Mouse (Mus musculus) intestine, embryonic 14.5 days (tissue): Measurements from ENCODE around the gene Sit1. TPM values are rescaled to one million over a fixed set of nuclear protein-coding genes. Genes with fewer than 3 reads are reported as not detected.

Experiments
- ATAC-seq: fragments of 200-750 bp; cut with Nextera tagmentation; replicated peaks from 2 replicates; pipeline ENCODE4 v1.8.0; 2017; ENCODE audit warnings: low read depth, moderate number of reproducible peaks, moderate TSS enrichment, moderate library complexity; ENCODE audit not compliant: low FRiP score, low TSS enrichment
- DNase-seq: peaks from one replicate; pipeline ENCODE4 v3.0.0-alpha.2; 2018; ENCODE audit warnings: low spot score
- H3K27ac ChIP-seq: fragments of 300-500 bp; sonication (generic); 2 replicates; pipeline ENCODE4 v1.5.1; 2014; ENCODE audit warnings: low read depth, mild to moderate bottlenecking, control low read depth
- H3K27me3 ChIP-seq: fragments of 300-500 bp; sonication (generic); replicated peaks from 2 replicates; pipeline ENCODE4 v1.6.1; 2014; ENCODE audit warnings: low read length, control low read depth; ENCODE audit not compliant: control insufficient read depth, insufficient read depth
- H3K36me3 ChIP-seq: fragments of 300-500 bp; sonication (generic); 2 replicates; pipeline ENCODE4 v1.6.1; 2014; ENCODE audit warnings: low read length, control low read depth; ENCODE audit not compliant: control insufficient read depth, insufficient read depth
- H3K4me1 ChIP-seq: fragments of 300-500 bp; sonication (generic); replicated peaks from 2 replicates; pipeline ENCODE4 v1.6.1; 2014; ENCODE audit warnings: low read length, control low read depth, mixed read lengths; ENCODE audit not compliant: control insufficient read depth, insufficient read depth
- H3K4me2 ChIP-seq: fragments of 300-500 bp; sonication (generic); 2 replicates; pipeline ENCODE4 v1.6.1; 2014; ENCODE audit warnings: low read length
- H3K4me3 ChIP-seq: fragments of 300-500 bp; sonication (generic); 2 replicates; pipeline ENCODE4 v1.5.1; 2014; ENCODE audit warnings: low read depth, low read length, control low read depth, mixed read lengths
- H3K9ac ChIP-seq: fragments of 300-500 bp; sonication (generic); 2 replicates; pipeline ENCODE4 v1.6.1; 2014; ENCODE audit warnings: mild to moderate bottlenecking, low read length
- H3K9me3 ChIP-seq: fragments of 300-500 bp; sonication (generic); 2 replicates; pipeline ENCODE4 v1.6.1; 2016; ENCODE audit warnings: low read length, control low read depth; ENCODE audit not compliant: control insufficient read depth
- WGBS: fragments of 180-500 bp; shearing (Covaris S2); extraction: QIAGEN DNeasy Blood & Tissue Kit; methylation state at CpG from one replicate; pipeline ENCODE4 v1.1.7; 2014; 5-methylcytosine and 5-hydroxymethylcytosine counted together
- polyA plus RNA-seq: library from polyadenylated mRNA; unstranded; fragments of >200 nt; fragmentation: Nextera tagmentation; extraction: Ambion mirVana; gene quantifications from 2 replicates; pipeline ENCODE4 v1.2.1, GENCODE M21; 2014

Gene Sit1
- polyA plus RNA-seq, 1 experiment from 2014 or later = not detected

DNA sequence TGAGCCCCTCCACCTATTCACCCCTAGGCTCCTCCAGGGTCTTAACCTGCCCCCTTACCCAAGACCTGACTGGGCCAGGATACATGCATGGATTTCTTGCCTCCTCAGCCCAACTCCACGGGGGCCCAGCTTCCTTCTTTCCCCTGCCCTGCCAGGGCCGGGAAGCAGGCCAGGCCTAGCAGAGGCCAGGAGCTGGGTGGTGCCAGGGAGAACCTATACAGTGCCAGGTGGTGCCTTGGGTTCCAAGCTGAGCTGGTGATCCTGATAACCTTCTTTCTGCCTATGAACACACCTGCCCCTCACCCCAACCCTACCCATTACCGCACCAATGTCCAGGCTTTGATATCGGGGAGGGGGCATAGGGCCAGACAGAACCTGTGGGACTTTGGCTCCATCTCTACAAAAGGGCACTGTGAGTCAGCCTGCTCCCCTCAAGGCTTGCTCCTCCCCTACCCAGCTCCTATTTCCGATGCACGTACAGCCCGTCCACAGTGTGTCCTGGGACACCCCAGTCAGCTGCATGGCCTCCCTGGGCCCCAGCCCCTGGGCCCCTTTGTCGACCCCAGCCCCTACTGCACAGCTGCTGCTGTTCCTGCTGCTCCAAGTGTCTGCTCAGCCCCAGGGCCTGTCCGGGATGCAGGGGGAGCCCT, 23.1 kb upstream of the Sit1 start, which contains the start of gene Car9:
Gene Car9, plus strand, starts transcription at position 431 of the 650 bp plus-strand sequence.
- Histone ChIP-seq H3K9me3 (no peaks in the 10 kb centered on the region), H3K9ac (no peak within 1 kb of the TSS)
- 52% methylated on average over 9 of the region's 9 CpGs for WGBS

DNA sequence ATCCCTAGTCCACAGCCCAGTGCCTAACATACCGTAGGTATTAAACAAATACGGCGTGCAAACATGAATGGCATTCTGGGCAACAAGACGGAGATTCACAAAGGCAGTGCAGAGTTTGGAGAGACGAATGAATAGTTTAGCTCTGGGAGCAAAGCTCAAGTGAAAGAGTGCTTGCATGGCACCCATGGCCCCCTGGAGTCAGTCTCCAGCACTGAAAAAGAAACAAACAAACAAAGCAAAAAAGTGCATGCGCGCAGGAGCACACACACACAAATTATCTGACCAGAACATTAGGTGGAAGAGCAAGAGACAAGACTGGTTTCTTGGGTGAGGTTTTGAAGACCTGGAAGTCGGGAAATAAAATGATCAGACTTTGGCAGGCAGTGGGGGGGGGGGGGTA, 22.5 kb upstream of the Sit1 start:
- DNase-seq (no peak), ATAC-seq (no peak)
- WGBS = 80% methylated on average over 8 of the region's 8 CpGs
- Histone ChIP-seq H3K27ac (no peak overlapping the region), H3K36me3 (no peaks in the 10 kb centered on the region), H3K27me3 (no peaks in the 10 kb centered on the region), H3K4me1 (peaks cover 14% of the 10 kb centered on the region; the same call in 1 of the 2 replicates), H3K4me2 (no peak overlapping the region), H3K9ac (no peak overlapping the region), H3K9me3 (no peaks in the 10 kb centered on the region), H3K4me3 (no peak overlapping the region)

More for the DNA sequence above, 23.1 kb upstream of the Sit1 start, which contains the start of gene Car9:
- H3K4me1 ChIP-seq = peaks cover 14% of the 10 kb centered on the region; the same call in 1 of the 2 replicates
- DNase-seq (no peak), ATAC-seq (no peak)
- H3K36me3 ChIP-seq = no peaks in the 10 kb centered on the region
- no peaks in the 10 kb centered on the region for H3K27me3 ChIP-seq
- peak within 1 kb of the TSS; percentile 65 for H3K4me2 ChIP-seq
- no peak within 1 kb of the TSS for H3K27ac ChIP-seq
- peak within 1 kb of the TSS; percentile 43 for H3K4me3 ChIP-seq

GRCm38 (mm10) chr4:43504269-43504668, 20.7 kb upstream of the Sit1 start:
- Histone ChIP-seq H3K4me1 (peaks cover 14% of the 10 kb centered on the region; the same call in 1 of the 2 replicates), H3K4me3 (no peak overlapping the region), H3K4me2 (no peak overlapping the region), H3K36me3 (no peaks in the 10 kb centered on the region), H3K27ac (no peak overlapping the region), H3K27me3 (no peaks in the 10 kb centered on the region), H3K9me3 (no peaks in the 10 kb centered on the region), H3K9ac (no peak overlapping the region)
- DNase-seq = no peak
- no peak for ATAC-seq
- 81% methylated on average over 4 of the region's 4 CpGs for WGBS

- no peak for ATAC-seq
- Histone ChIP-seq H3K27ac (no peak overlapping the region), H3K4me1 (peaks cover 11% of the 10 kb centered on the region), H3K36me3 (no peaks in the 10 kb centered on the region), H3K4me3 (no peak overlapping the region), H3K4me2 (no peak overlapping the region), H3K27me3 (no peaks in the 10 kb centered on the region), H3K9me3 (no peaks in the 10 kb centered on the region), H3K9ac (no peak overlapping the region)
- DNase-seq = no peak
- WGBS = 82% methylated on average over 6 of the region's 6 CpGs
Measured at GRCm38 (mm10) chr4:43503506-43503905, 20.0 kb upstream of the Sit1 start.

DNA sequence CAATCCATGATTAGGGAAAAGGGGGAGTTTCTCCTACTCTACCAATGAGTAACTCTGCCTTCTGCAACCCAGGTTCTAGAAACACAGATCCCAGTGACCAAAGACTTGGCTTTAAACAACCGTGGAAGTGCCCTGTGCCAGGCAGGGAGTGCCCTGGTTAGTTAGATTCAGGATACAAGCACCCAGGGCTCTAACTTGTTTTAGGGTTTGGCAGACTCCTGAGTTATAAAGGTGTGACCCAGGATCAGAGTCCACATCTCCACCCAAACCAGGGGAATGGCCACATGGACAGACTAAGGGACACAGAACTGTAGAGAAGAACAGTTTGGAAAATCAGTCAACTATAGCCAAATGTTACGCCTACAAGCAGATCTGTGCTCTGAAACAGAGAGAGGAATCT, 19.5 kb upstream of the Sit1 start:
- Histone ChIP-seq H3K4me1 (peaks cover 13% of the 10 kb centered on the region), H3K36me3 (no peaks in the 10 kb centered on the region), H3K9ac (no peak overlapping the region), H3K4me3 (no peak overlapping the region), H3K9me3 (no peaks in the 10 kb centered on the region), H3K4me2 (no peak overlapping the region), H3K27me3 (no peaks in the 10 kb centered on the region), H3K27ac (no peak overlapping the region)
- DNase-seq (no peak), ATAC-seq (no peak)
- 70% methylated on average over 2 of the region's 2 CpGs for WGBS

GRCm38 (mm10) chr4:43499407-43500333, 16.1 kb upstream of the Sit1 start, which contains the start of gene Arhgef39:
Arhgef39 (minus strand) TSS chr4:43499695.
- H3K36me3 ChIP-seq = peaks cover 18% of the 10 kb centered on the region
- peaks cover 20% of the 10 kb centered on the region for H3K4me1 ChIP-seq
- peak within 1 kb of the TSS; percentile 57 for H3K27ac ChIP-seq
- H3K27me3 ChIP-seq = no peaks in the 10 kb centered on the region
- no peaks in the 10 kb centered on the region for H3K9me3 ChIP-seq
- peak within 1 kb of the TSS; percentile 71 for H3K4me3 ChIP-seq
- peak; percentile 87 for DNase-seq
- peak within 1 kb of the TSS; percentile 72 for H3K4me2 ChIP-seq
- WGBS = 8% methylated on average over 50 of the region's 50 CpGs
- peak; percentile 87 for ATAC-seq
- peak within 1 kb of the TSS; percentile 77 for H3K9ac ChIP-seq

DNA sequence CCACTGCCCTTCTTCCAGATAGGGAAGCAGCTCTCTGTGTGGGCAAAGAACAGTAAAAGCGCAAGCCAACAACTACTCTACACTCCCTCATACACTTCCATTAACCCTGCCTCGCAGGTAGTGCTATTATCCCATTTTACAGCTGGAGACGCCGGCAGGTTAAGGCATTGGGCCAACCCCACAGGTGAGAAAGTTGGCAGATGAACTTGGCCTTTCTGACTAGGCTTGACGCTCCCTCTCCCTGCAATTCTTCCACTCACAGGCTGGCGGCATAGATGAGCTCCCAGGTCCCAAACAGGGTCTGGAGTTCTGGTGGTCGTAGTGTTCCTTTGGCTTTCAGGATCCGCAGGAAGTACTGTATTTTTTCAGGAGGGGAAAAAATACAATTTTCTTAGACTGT, 15.4 kb upstream of the Sit1 start:
- 15% methylated on average over 8 of the region's 8 CpGs for WGBS

GRCm38 (mm10) chr4:43497946-43498345, 14.4 kb upstream of the Sit1 start:
- no peak overlapping the region for H3K27ac ChIP-seq
- 54% methylated on average over 4 of the region's 4 CpGs for WGBS
- no peak for DNase-seq
- H3K4me1 ChIP-seq = peaks cover 26% of the 10 kb centered on the region
- H3K27me3 ChIP-seq = no peaks in the 10 kb centered on the region
- H3K4me3 ChIP-seq = peak overlapping the region; percentile 71
- H3K9me3 ChIP-seq = no peaks in the 10 kb centered on the region
- peak overlapping the region; percentile 77 for H3K9ac ChIP-seq
- no peak for ATAC-seq
- peaks cover 18% of the 10 kb centered on the region for H3K36me3 ChIP-seq
- H3K4me2 ChIP-seq = peak overlapping the region; percentile 72

More for the DNA sequence above, 15.4 kb upstream of the Sit1 start:
- DNase-seq (peak; percentile 69), ATAC-seq (peak; percentile 44; the same call in 1 of the 2 replicates)
- peaks cover 18% of the 10 kb centered on the region for H3K36me3 ChIP-seq
- peak overlapping the region; percentile 57; the same call in 1 of the 2 replicates for H3K27ac ChIP-seq
- H3K9ac ChIP-seq = peak overlapping the region; percentile 77
- no peaks in the 10 kb centered on the region for H3K27me3 ChIP-seq
- peak overlapping the region; percentile 72 for H3K4me2 ChIP-seq
- H3K9me3 ChIP-seq = no peaks in the 10 kb centered on the region
- H3K4me3 ChIP-seq = peak overlapping the region; percentile 71
- H3K4me1 ChIP-seq = peaks cover 26% of the 10 kb centered on the region
